Mouse (Mus musculus) intestine, postnatal 0 days (tissue): ENCODE data around the gene Ddit4. TPM values are rescaled to one million over a fixed set of nuclear protein-coding genes. Genes with fewer than 3 reads are reported as not detected.
A peak's percentile ranks its signal among the peaks of the same experiment; 100 is the strongest.

Source experiments
- ATAC-seq: fragments of 200-750 bp; cut with Nextera tagmentation; 2 replicates; pipeline ENCODE4 v1.8.0; 2017; ENCODE audit warnings: mild to moderate bottlenecking, moderate TSS enrichment, moderate library complexity
- H3K27ac ChIP-seq: fragments of 300-500 bp; sonication (generic); 2 replicates; pipeline ENCODE4 v1.5.1; 2014; ENCODE audit warnings: mild to moderate bottlenecking, low read depth, low read length, moderate library complexity
- H3K27me3 ChIP-seq: fragments of 300-500 bp; sonication (generic); replicated peaks from 2 replicates; pipeline ENCODE4 v1.6.1; 2014; ENCODE audit warnings: low read length, mixed read lengths; ENCODE audit not compliant: control insufficient read depth, insufficient read depth
- H3K36me3 ChIP-seq: fragments of 300-500 bp; sonication (generic); 2 replicates; pipeline ENCODE4 v1.6.1; 2014; ENCODE audit warnings: mild to moderate bottlenecking, moderate library complexity; ENCODE audit not compliant: control insufficient read depth, insufficient read depth
- H3K4me1 ChIP-seq: fragments of 300-500 bp; sonication (generic); replicated peaks from 2 replicates; pipeline ENCODE4 v1.6.1; 2014; ENCODE audit warnings: antibody characterized with exemption, low read length, mixed read lengths; ENCODE audit not compliant: control insufficient read depth, insufficient read depth
- H3K4me2 ChIP-seq: fragments of 300-500 bp; sonication (generic); replicated peaks from 2 replicates; pipeline ENCODE4 v1.6.1; 2014; ENCODE audit warnings: low read depth, mild to moderate bottlenecking, moderate library complexity
- H3K4me3 ChIP-seq: fragments of 300-500 bp; sonication (generic); 2 replicates; pipeline ENCODE4 v1.5.1; 2014; ENCODE audit warnings: low read depth, low read length
- H3K9ac ChIP-seq: fragments of 300-500 bp; sonication (generic); 2 replicates; pipeline ENCODE4 v1.6.1; 2014; ENCODE audit warnings: mild to moderate bottlenecking, low read depth, low read length
- H3K9me3 ChIP-seq: fragments of 300-500 bp; sonication (generic); 2 replicates; pipeline ENCODE4 v1.6.1; 2016; ENCODE audit warnings: mixed run types; ENCODE audit not compliant: control insufficient read depth
- CTCF ChIP-seq: sonication (generic); IDR thresholded peaks from 2 replicates; pipeline ENCODE4 v1.5.1; 2016; ENCODE audit warnings: low read depth, mild to moderate bottlenecking, control low read depth, antibody characterized with exemption, moderate library complexity
- WGBS: fragments of 180-500 bp; shearing (Covaris S2); extraction: QIAGEN DNeasy Blood & Tissue Kit; methylation state at CpG from one replicate; pipeline ENCODE4 v1.1.7; 2014; 5-methylcytosine and 5-hydroxymethylcytosine counted together
- polyA plus RNA-seq: library from polyadenylated mRNA; unstranded; fragments of >200 nt; fragmentation: Nextera tagmentation; extraction: Ambion mirVana; gene quantifications from 2 replicates; pipeline ENCODE4 v1.2.1, GENCODE M21; 2015

Ddit4 gene
- polyA plus RNA-seq, 1 experiment from 2014 or later, result 17.8 TPM

GRCm38 (mm10) chr10:59991262-59991880 is 39.7 kb upstream of the Ddit4 start:
- ATAC-seq, result 0 out of 2 replicates have a peak, but pooled peaks have one; percentile 44
- no peak overlapping the region; the same call in 1 of the 2 replicates for H3K27ac ChIP-seq
- no peak for TF ChIP-seq CTCF
- H3K4me2 ChIP-seq, result no peak overlapping the region
- H3K4me3 ChIP-seq, result no peak overlapping the region
- WGBS, result 67% methylated on average over 9 of the region's 9 CpGs
- no peaks in the 10 kb centered on the region for H3K9me3 ChIP-seq
- H3K9ac ChIP-seq, result no peak overlapping the region
- H3K27me3 ChIP-seq, result no peaks in the 10 kb centered on the region
- no peaks in the 10 kb centered on the region for H3K4me1 ChIP-seq
- peaks cover 58% of the 10 kb centered on the region for H3K36me3 ChIP-seq

GRCm38 (mm10) chr10:59990393-59990792 is 38.8 kb upstream of the Ddit4 start:
- no peak for ATAC-seq
- H3K4me3 ChIP-seq, result no peak overlapping the region
- H3K4me2 ChIP-seq, result no peak overlapping the region

GRCm38 (mm10) chr10:59988036-59988435 is 36.4 kb upstream of the Ddit4 start:
- WGBS, result 86% methylated on average over 4 of the region's 4 CpGs
- Histone ChIP-seq H3K9me3 (no peaks in the 10 kb centered on the region), H3K4me2 (no peak overlapping the region), H3K9ac (no peak overlapping the region), H3K36me3 (peaks cover 51% of the 10 kb centered on the region), H3K4me1 (no peaks in the 10 kb centered on the region), H3K4me3 (no peak overlapping the region), H3K27ac (no peak overlapping the region), H3K27me3 (no peaks in the 10 kb centered on the region)
- no peak for TF ChIP-seq CTCF
- ATAC-seq, result no peak

More at GRCm38 (mm10) chr10:59990393-59990792, 38.8 kb upstream of the Ddit4 start:
- Histone ChIP-seq H3K9ac (no peak overlapping the region), H3K9me3 (no peaks in the 10 kb centered on the region), H3K36me3 (peaks cover 61% of the 10 kb centered on the region), H3K4me1 (no peaks in the 10 kb centered on the region), H3K27ac (no peak overlapping the region), H3K27me3 (no peaks in the 10 kb centered on the region)
- TF ChIP-seq CTCF, result no peak
- 96% methylated on average over 9 of the region's 9 CpGs for WGBS

DNA sequence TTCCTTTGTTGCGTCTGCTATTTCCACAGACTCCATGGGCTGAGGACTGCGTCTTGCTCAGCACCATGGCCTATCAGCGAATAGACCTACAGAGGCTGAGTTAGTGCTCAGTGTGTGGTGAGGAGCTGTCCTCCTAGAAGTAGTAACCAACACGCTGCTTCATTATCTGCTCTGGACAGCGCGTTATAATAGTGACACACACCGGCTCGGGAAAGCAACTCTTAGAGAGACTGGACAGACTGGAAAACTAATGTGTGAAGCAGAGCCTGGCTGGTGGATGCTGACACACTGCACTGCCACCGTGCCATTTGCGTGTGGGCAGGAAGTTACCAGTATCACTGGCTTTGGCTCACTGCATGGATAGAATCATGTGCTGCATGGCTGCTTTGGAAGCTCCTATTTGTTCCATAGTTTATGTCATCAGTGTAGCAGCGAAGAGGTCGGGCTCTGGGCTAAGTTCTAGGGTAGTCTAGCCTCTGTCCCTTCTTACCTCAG is 30.8 kb upstream of the Ddit4 start:
- no peaks in the 10 kb centered on the region for H3K9me3 ChIP-seq
- no peak overlapping the region for H3K9ac ChIP-seq
- no peak for ATAC-seq
- WGBS, result 85% methylated on average over 12 of the region's 12 CpGs
- peaks cover 13% of the 10 kb centered on the region for H3K36me3 ChIP-seq
- no peak overlapping the region for H3K27ac ChIP-seq
- H3K4me3 ChIP-seq, result no peak overlapping the region
- H3K27me3 ChIP-seq, result no peaks in the 10 kb centered on the region
- H3K4me1 ChIP-seq, result peaks cover 21% of the 10 kb centered on the region
- H3K4me2 ChIP-seq, result no peak overlapping the region
- TF ChIP-seq CTCF, result no peak

DNA sequence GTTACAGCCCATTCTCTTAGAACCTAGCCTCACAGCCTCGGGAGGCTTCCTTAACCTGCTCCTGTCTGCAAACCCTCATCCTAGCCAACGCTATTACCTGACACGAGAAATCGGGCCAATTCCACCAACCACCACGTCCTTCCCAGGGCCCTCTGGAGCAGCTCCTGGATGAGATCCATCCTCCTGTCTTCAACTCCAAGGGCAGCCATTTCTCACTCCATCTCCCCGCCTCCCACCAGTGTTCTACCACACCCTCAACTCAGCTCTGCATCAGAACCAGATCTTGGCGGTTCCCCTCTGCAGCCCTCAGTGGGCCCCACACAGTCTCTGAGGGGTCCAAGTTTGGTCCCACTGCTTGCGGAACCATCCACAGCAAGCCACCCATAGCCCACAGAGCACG is 30.2 kb upstream of the Ddit4 start:
- peaks cover 10% of the 10 kb centered on the region for H3K36me3 ChIP-seq
- WGBS, result 78% methylated on average over 9 of the region's 9 CpGs
- TF ChIP-seq CTCF, result no peak
- no peaks in the 10 kb centered on the region for H3K9me3 ChIP-seq
- no peak overlapping the region for H3K27ac ChIP-seq
- H3K4me2 ChIP-seq, result no peak overlapping the region
- no peaks in the 10 kb centered on the region for H3K27me3 ChIP-seq
- no peak overlapping the region for H3K4me3 ChIP-seq
- peaks cover 21% of the 10 kb centered on the region for H3K4me1 ChIP-seq
- ATAC-seq, result no peak
- no peak overlapping the region for H3K9ac ChIP-seq

GRCm38 (mm10) chr10:59981336-59981735 is 29.7 kb upstream of the Ddit4 start:
- 79% methylated on average over 4 of the region's 4 CpGs for WGBS
- peaks cover 8% of the 10 kb centered on the region for H3K36me3 ChIP-seq
- H3K27me3 ChIP-seq, result no peaks in the 10 kb centered on the region
- H3K4me2 ChIP-seq, result no peak overlapping the region
- H3K4me3 ChIP-seq, result no peak overlapping the region
- H3K9ac ChIP-seq, result no peak overlapping the region
- ATAC-seq, result no peak
- TF ChIP-seq CTCF, result no peak
- H3K27ac ChIP-seq, result no peak overlapping the region
- H3K9me3 ChIP-seq, result no peaks in the 10 kb centered on the region
- H3K4me1 ChIP-seq, result peaks cover 21% of the 10 kb centered on the region

GRCm38 (mm10) chr10:59980815-59981244 is 29.2 kb upstream of the Ddit4 start:
- ATAC-seq, result no peak
- no peak overlapping the region for H3K4me2 ChIP-seq
- peaks cover 21% of the 10 kb centered on the region for H3K4me1 ChIP-seq
- H3K9ac ChIP-seq, result no peak overlapping the region
- H3K4me3 ChIP-seq, result no peak overlapping the region
- H3K9me3 ChIP-seq, result no peaks in the 10 kb centered on the region
- no peak for TF ChIP-seq CTCF
- 76% methylated on average over 6 of the region's 6 CpGs for WGBS
- H3K27me3 ChIP-seq, result no peaks in the 10 kb centered on the region
- H3K27ac ChIP-seq, result no peak overlapping the region
- H3K36me3 ChIP-seq, result peaks cover 3% of the 10 kb centered on the region
